Mouse (Mus musculus) stomach, embryonic 16.5 days (tissue): Measurements from ENCODE around the gene Dcaf6. TPM values are rescaled to one million over a fixed set of nuclear protein-coding genes. Genes with fewer than 3 reads are reported as not detected.
"Not testable (repeated sequence)": the region's sequence is repeated elsewhere in the genome, so short reads cannot be mapped to it uniquely, and the experiment has no call there.

Source experiments
- ATAC-seq: fragments of 200-750 bp; cut with Nextera tagmentation; 2 replicates; pipeline ENCODE4 v1.8.0; 2017; ENCODE audit warnings: moderate number of reproducible peaks, moderate TSS enrichment; ENCODE audit not compliant: insufficient read depth, low FRiP score
- H3K27ac ChIP-seq: fragments of 300-500 bp; sonication (generic); 2 replicates; pipeline ENCODE4 v1.5.1; 2014; ENCODE audit warnings: low read length
- H3K27me3 ChIP-seq: fragments of 300-500 bp; sonication (generic); 2 replicates; pipeline ENCODE4 v1.6.1; 2014; ENCODE audit warnings: low read length, control low read depth, mixed read lengths; ENCODE audit not compliant: control insufficient read depth, insufficient read depth
- H3K36me3 ChIP-seq: fragments of 300-500 bp; sonication (generic); 2 replicates; pipeline ENCODE4 v1.6.1; 2014; ENCODE audit warnings: low read length; ENCODE audit not compliant: control insufficient read depth, insufficient read depth
- H3K4me1 ChIP-seq: fragments of 300-500 bp; sonication (generic); 2 replicates; pipeline ENCODE4 v1.6.1; 2014; ENCODE audit warnings: low read length, control low read depth, mixed read lengths; ENCODE audit not compliant: control insufficient read depth, insufficient read depth
- H3K4me2 ChIP-seq: fragments of 300-500 bp; sonication (generic); 2 replicates; pipeline ENCODE4 v1.6.1; 2014; ENCODE audit warnings: low read depth, low read length, mixed read lengths
- H3K4me3 ChIP-seq: fragments of 300-500 bp; sonication (generic); replicated peaks from 2 replicates; pipeline ENCODE4 v1.5.1; 2014; ENCODE audit warnings: mild to moderate bottlenecking, low read length
- H3K9ac ChIP-seq: fragments of 300-500 bp; sonication (generic); 2 replicates; pipeline ENCODE4 v1.6.1; 2014; ENCODE audit warnings: low read length
- H3K9me3 ChIP-seq: fragments of 300-500 bp; sonication (generic); replicated peaks from 2 replicates; pipeline ENCODE4 v1.6.1; 2016; ENCODE audit warnings: low read length, control low read depth; ENCODE audit not compliant: control insufficient read depth
- WGBS: fragments of 180-500 bp; shearing (Covaris S2); extraction: QIAGEN DNeasy Blood & Tissue Kit; methylation state at CpG from one replicate; pipeline ENCODE4 v1.1.7; 2014; 5-methylcytosine and 5-hydroxymethylcytosine counted together
- polyA plus RNA-seq: library from polyadenylated mRNA; unstranded; fragments of >200 nt; fragmentation: Nextera tagmentation; extraction: Ambion mirVana; gene quantifications from 2 replicates; pipeline ENCODE4 v1.2.1, GENCODE M21; 2015

Dcaf6 gene
- polyA plus RNA-seq, 1 experiment from 2014 or later, result 16.2 TPM

GRCm38 (mm10) chr1:165344453-165344852, 115.8 kb downstream of the Dcaf6 start:
- no peak for ATAC-seq
- no peak overlapping the region for H3K27ac ChIP-seq
- WGBS, result 71% methylated on average over 4 of the region's 4 CpGs

GRCm38 (mm10) chr1:165342126-165342525, 118.1 kb downstream of the Dcaf6 start:
- no peak overlapping the region for H3K4me3 ChIP-seq
- no peak overlapping the region for H3K27ac ChIP-seq
- no peaks in the 10 kb centered on the region for H3K27me3 ChIP-seq
- no peaks in the 10 kb centered on the region for H3K36me3 ChIP-seq
- no peak for ATAC-seq
- H3K4me1 ChIP-seq, result no peaks in the 10 kb centered on the region
- H3K9ac ChIP-seq, result no peak overlapping the region
- 65% methylated on average over 7 of the region's 7 CpGs for WGBS
- H3K9me3 ChIP-seq, result no peaks in the 10 kb centered on the region
- H3K4me2 ChIP-seq, result no peak overlapping the region

More at GRCm38 (mm10) chr1:165344453-165344852, 115.8 kb downstream of the Dcaf6 start:
- no peaks in the 10 kb centered on the region for H3K36me3 ChIP-seq
- H3K4me3 ChIP-seq, result no peak overlapping the region
- no peaks in the 10 kb centered on the region for H3K4me1 ChIP-seq
- H3K9ac ChIP-seq, result no peak overlapping the region
- no peaks in the 10 kb centered on the region for H3K27me3 ChIP-seq
- no peaks in the 10 kb centered on the region for H3K9me3 ChIP-seq
- H3K4me2 ChIP-seq, result no peak overlapping the region

DNA sequence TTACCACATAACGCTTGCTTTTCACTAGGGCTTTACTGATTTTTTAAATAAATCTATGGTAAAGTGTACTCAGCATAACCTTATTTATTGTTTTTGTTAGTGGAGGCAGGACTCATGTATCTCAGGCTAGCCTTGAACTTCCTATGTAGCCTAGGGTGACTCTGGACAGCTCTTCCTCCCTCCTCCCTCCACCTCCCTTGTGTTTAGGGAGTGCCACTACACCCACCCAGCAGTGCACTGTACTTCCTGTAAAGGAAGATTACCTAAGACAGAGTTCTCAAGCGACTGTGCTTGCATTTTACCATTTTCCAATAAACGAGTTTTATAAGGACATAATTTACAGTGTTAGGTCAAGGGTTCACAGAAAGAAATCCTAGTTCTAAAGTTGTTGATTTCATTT, 127.5 kb downstream of the Dcaf6 start:
- Histone ChIP-seq H3K4me2 (no peak overlapping the region), H3K27ac (no peak overlapping the region), H3K9me3 (no peaks in the 10 kb centered on the region), H3K36me3 (no peaks in the 10 kb centered on the region), H3K4me3 (no peak overlapping the region), H3K4me1 (0 out of 2 replicates have a peak, but pooled peaks cover under 1% of the 10 kb centered on the region), H3K27me3 (no peaks in the 10 kb centered on the region), H3K9ac (no peak overlapping the region)
- WGBS, result 76% methylated on average over 3 of the region's 3 CpGs
- no peak for ATAC-seq

GRCm38 (mm10) chr1:165330859-165331258, 129.4 kb downstream of the Dcaf6 start:
- Histone ChIP-seq H3K4me1 (0 out of 2 replicates have a peak, but pooled peaks cover 4% of the 10 kb centered on the region), H3K27me3 (no peaks in the 10 kb centered on the region), H3K4me2 (no peak overlapping the region), H3K36me3 (no peaks in the 10 kb centered on the region), H3K4me3 (no peak overlapping the region), H3K27ac (no peak overlapping the region), H3K9ac (no peak overlapping the region), H3K9me3 (no peaks in the 10 kb centered on the region)
- ATAC-seq, result no peak

DNA sequence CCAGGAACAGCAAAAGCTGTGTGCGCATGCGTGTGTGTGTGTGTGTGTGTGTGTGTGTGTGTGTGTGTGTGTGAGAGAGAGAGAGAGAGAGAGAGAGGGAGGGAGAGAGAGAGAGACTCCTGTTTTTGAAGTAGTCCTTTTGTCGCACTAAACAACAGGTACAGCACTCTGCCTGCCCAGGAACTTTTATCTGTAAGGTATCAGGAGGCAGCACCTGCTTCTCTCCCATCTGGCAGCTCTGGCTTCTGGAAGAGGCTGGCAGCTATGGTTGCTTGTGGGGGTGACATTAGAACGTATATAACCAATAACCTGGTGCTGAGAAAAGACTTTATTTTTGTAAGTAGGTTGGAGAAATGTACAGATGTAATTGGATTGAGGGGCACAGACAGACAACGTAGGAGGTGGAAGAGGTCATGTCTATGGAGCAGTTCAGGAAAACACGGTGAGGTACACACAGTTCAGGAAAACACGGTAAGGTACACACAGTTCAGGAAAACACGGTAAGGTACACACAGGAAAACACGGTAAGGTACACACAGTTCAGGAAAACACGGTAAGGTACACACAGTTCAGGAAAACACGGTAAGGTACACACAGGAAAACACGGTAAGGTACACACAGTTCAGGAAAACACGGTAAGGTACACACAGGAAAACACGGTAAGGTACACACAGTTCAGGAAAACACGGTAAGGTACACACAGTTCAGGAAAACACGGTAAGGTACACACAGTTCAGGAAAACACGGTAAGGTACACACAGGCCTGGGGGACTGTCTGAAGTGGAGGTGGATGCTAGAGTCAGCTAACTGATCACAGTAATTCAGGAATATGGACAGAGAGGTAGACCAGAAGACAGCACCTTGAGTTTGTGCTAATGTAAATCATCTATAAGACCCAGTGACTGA, 131.6 kb downstream of the Dcaf6 start:
- 92% methylated on average over 17 of the region's 17 CpGs for WGBS
- H3K4me1 ChIP-seq, H3K36me3 ChIP-seq, H3K4me2 ChIP-seq, H3K9ac ChIP-seq, H3K27ac ChIP-seq, H3K27me3 ChIP-seq, H3K4me3 ChIP-seq, H3K9me3 ChIP-seq, ATAC-seq: not testable (repeated sequence)

GRCm38 (mm10) chr1:165327831-165328230, 132.4 kb downstream of the Dcaf6 start:
- 0 out of 2 replicates have a peak, but pooled peaks have one; percentile 44 for ATAC-seq
- no peak overlapping the region for H3K4me2 ChIP-seq
- H3K36me3 ChIP-seq, result no peaks in the 10 kb centered on the region
- 55% methylated on average over 5 of the region's 5 CpGs for WGBS
- H3K4me3 ChIP-seq, result no peak overlapping the region
- no peak overlapping the region for H3K27ac ChIP-seq
- no peaks in the 10 kb centered on the region for H3K9me3 ChIP-seq
- H3K9ac ChIP-seq, result no peak overlapping the region
- no peaks in the 10 kb centered on the region for H3K27me3 ChIP-seq
- H3K4me1 ChIP-seq, result 0 out of 2 replicates have a peak, but pooled peaks cover 4% of the 10 kb centered on the region

DNA sequence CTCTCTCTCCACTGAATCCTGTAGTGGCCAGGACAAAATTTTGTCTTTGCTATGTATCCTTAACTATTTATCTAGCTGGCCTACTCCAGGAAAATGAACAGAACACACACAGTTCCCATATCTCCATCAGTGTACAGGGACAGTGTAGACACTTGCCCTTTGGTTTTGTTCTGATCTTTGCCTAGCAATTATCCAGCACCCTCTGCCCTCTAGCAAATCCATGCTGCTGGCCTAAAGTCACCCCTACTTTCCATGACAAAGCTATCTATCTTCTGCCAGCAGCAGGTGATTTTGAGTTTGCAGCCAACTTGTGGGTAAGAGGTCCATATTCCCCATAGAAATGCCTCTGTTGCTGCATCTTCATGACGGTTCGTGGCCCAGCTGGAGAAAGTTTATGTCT, 132.9 kb downstream of the Dcaf6 start:
- no peaks in the 10 kb centered on the region for H3K36me3 ChIP-seq
- no peak overlapping the region for H3K4me3 ChIP-seq
- WGBS, result 71% methylated on average over 2 of the region's 2 CpGs
- H3K27ac ChIP-seq, result no peak overlapping the region
- no peak for ATAC-seq
- H3K9me3 ChIP-seq, result no peaks in the 10 kb centered on the region
- H3K4me2 ChIP-seq, result no peak overlapping the region
- no peak overlapping the region for H3K9ac ChIP-seq
- 0 out of 2 replicates have a peak, but pooled peaks cover 4% of the 10 kb centered on the region for H3K4me1 ChIP-seq
- no peaks in the 10 kb centered on the region for H3K27me3 ChIP-seq

DNA sequence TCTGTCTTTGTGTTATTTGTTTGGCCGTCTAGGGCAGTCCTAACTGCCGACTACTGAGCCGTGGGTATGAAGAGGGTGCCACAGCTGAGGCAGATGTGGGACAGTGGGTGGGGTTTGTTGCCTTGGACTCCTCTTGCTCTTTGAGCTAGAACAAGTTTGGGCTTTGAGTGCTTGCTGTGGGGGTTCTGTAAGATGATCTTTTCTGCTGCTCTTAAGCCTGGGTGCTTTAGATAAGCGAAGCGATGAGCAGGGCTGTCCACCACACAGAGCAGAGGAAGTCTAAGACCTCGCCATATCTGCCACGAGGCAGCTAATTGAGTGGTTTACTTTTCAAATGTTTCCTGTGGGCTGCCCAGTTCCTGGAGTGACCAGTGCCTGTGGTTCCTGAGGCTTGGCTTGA, 137.3 kb downstream of the Dcaf6 start:
- no peak for ATAC-seq
- Histone ChIP-seq H3K9me3 (no peaks in the 10 kb centered on the region), H3K9ac (no peak overlapping the region), H3K27me3 (no peaks in the 10 kb centered on the region), H3K4me1 (peaks cover 14% of the 10 kb centered on the region), H3K4me2 (no peak overlapping the region), H3K4me3 (no peak overlapping the region), H3K36me3 (no peaks in the 10 kb centered on the region), H3K27ac (no peak overlapping the region)
- WGBS, result 65% methylated on average over 7 of the region's 7 CpGs

- H3K4me2 ChIP-seq, result no peak overlapping the region
- no peaks in the 10 kb centered on the region for H3K9me3 ChIP-seq
- ATAC-seq, result peak; percentile 22; the same call in 1 of the 2 replicates
- H3K27me3 ChIP-seq, result no peaks in the 10 kb centered on the region
- H3K4me3 ChIP-seq, result no peak overlapping the region
- peak overlapping the region; percentile 77 for H3K27ac ChIP-seq
- H3K9ac ChIP-seq, result peak overlapping the region; percentile 15; the same call in 1 of the 2 replicates
- H3K4me1 ChIP-seq, result peaks cover 10% of the 10 kb centered on the region
- WGBS, result 69% methylated on average over 7 of the region's 7 CpGs
- H3K36me3 ChIP-seq, result no peaks in the 10 kb centered on the region
These were observed 138.4 kb downstream of the Dcaf6 start for GRCm38 (mm10) chr1:165321891-165322290.
